Mouse (Mus musculus): ENCODE measurements around the gene Spesp1.

Spesp1 gene

GRCm38 (mm10) chr9:62258005-62258404 lies 24.0 kb downstream of the Spesp1 start:
- CTCF ChIA-PET: no interaction called here

GRCm38 (mm10) chr9:62255896-62256576 lies 26.0 kb downstream of the Spesp1 start:
- ChIA-PET POLR2A (interaction anchor here in 1 of 4 experiments (0.7 kb wide), 1 partner anchor 29 kb away, joined by 3 read pairs; no protein-coding TSS in a partner anchor), CTCF (interaction anchor here in 3 of 4 experiments (0.5 to 3.5 kb wide), 3 partner anchors 216 to 459 kb away, joined by 3 to 8 read pairs (median 4); no protein-coding TSS in a partner anchor)

More at GRCm38 (mm10) chr9:62258005-62258404, 24.0 kb downstream of the Spesp1 start:
- POLR2A ChIA-PET: interaction anchor here in 2 of 4 experiments (0.6 kb wide), 2 partner anchors 9 to 1879 kb away, joined by 3 to 4 read pairs; no protein-coding TSS in a partner anchor

GRCm38 (mm10) chr9:62253736-62254443 lies 28.1 kb downstream of the Spesp1 start:
- CTCF ChIA-PET: interaction anchor here (0.5 to 3.5 kb wide), 34 partner anchors 8 to 1645 kb away, joined by 3 to 11 read pairs (median 3); partner anchors contain the start of genes Glce (in 1 of the 4) and Spesp1 (in 1 of the 4)

GRCm38 (mm10) chr9:62250296-62250695 lies 31.7 kb downstream of the Spesp1 start:
- ChIA-PET POLR2A (interaction anchor here in 1 of 4 experiments (0.6 to 1.7 kb wide), 2 partner anchors 210 to 251 kb away, joined by 3 read pairs; no protein-coding TSS in a partner anchor), CTCF (interaction anchor here in 3 of 4 experiments (0.6 to 1.5 kb wide), 5 partner anchors 119 to 300 kb away, joined by 3 to 5 read pairs (median 3); no protein-coding TSS in a partner anchor)

More at GRCm38 (mm10) chr9:62253736-62254443, 28.1 kb downstream of the Spesp1 start:
- POLR2A ChIA-PET: interaction anchor here in 3 of 4 experiments (0.5 to 1.4 kb wide), 6 partner anchors 70 to 340 kb away, joined by 3 to 5 read pairs (median 4); partner anchors contain the start of gene Rplp1 (in 1 of the 3)

- POLR2A ChIA-PET: interaction anchor here in 2 of 4 experiments (0.8 to 2.9 kb wide), 8 partner anchors 123 to 335 kb away, joined by 3 to 16 read pairs (median 4); partner anchors contain the start of genes Glce (in 1 of the 2) and Rplp1 (in 1 of the 2)
- CTCF ChIA-PET: interaction anchor here (0.6 to 4.7 kb wide), 16 partner anchors 13 to 343 kb away, joined by 3 to 36 read pairs (median 5); partner anchors contain the start of gene Kif23 (in 1 of the 4)
These were observed 35.5 kb downstream of the Spesp1 start for GRCm38 (mm10) chr9:62246380-62246942.

- POLR2A ChIA-PET: interaction anchor here in 2 of 4 experiments (0.8 to 2.9 kb wide), 8 partner anchors 123 to 334 kb away, joined by 3 to 16 read pairs (median 4); partner anchors contain the start of genes Glce (in 1 of the 2) and Rplp1 (in 1 of the 2)
- CTCF ChIA-PET: interaction anchor here (0.6 to 4.7 kb wide), 16 partner anchors 8 to 342 kb away, joined by 3 to 36 read pairs (median 6); partner anchors contain the start of gene Kif23 (in 1 of the 4)
These were observed 36.2 kb downstream of the Spesp1 start for GRCm38 (mm10) chr9:62245612-62246379.

- ChIA-PET POLR2A (interaction anchor here in 2 of 4 experiments (0.6 to 2.9 kb wide), 4 partner anchors 122 to 334 kb away, joined by 3 to 16 read pairs (median 4); partner anchors contain the start of gene Glce (in 2 of the 2)), CTCF (interaction anchor here in 3 of 4 experiments (0.5 to 4.7 kb wide), 19 partner anchors 9 to 320 kb away, joined by 3 to 36 read pairs (median 6); partner anchors contain the start of gene Kif23 (in 1 of the 3))
These were observed 37.4 kb downstream of the Spesp1 start for GRCm38 (mm10) chr9:62244612-62245010.

- POLR2A ChIA-PET: interaction anchor here (0.6 to 2.9 kb wide), 6 partner anchors 121 to 334 kb away, joined by 4 to 16 read pairs (median 4); partner anchors contain the start of gene Glce (in 3 of the 4)
- CTCF ChIA-PET: interaction anchor here in 3 of 4 experiments (0.5 to 4.7 kb wide), 24 partner anchors 9 to 306 kb away, joined by 3 to 36 read pairs (median 4); partner anchors contain the start of gene Kif23 (in 2 of the 3)
These were observed 37.9 kb downstream of the Spesp1 start for GRCm38 (mm10) chr9:62243991-62244611.

GRCm38 (mm10) chr9:62240036-62240435 lies 42.0 kb downstream of the Spesp1 start:
- ChIA-PET POLR2A (no interaction called here), CTCF (no interaction called here)

GRCm38 (mm10) chr9:62237381-62237980 lies 44.5 kb downstream of the Spesp1 start:
- POLR2A ChIA-PET: interaction anchor here in 2 of 4 experiments (1.2 to 1.4 kb wide), 2 partner anchors 115 kb away, joined by 3 to 4 read pairs; partner anchors contain the start of gene Glce (in 2 of the 2)
- CTCF ChIA-PET: interaction anchor here in 3 of 4 experiments (0.8 to 1.8 kb wide), 2 partner anchors 187 to 197 kb away, joined by 3 to 6 read pairs (median 4); no protein-coding TSS in a partner anchor

- POLR2A ChIA-PET: no interaction called here
- CTCF ChIA-PET: no interaction called here
These were observed 46.5 kb downstream of the Spesp1 start for GRCm38 (mm10) chr9:62235501-62235900.

GRCm38 (mm10) chr9:62232649-62233048 lies 49.4 kb downstream of the Spesp1 start:
- ChIA-PET CTCF (interaction anchor here (0.6 to 1.3 kb wide), 5 partner anchors 182 to 1525 kb away, joined by 3 read pairs; partner anchors contain the start of gene Smad3 (in 1 of the 4)), POLR2A (interaction anchor here in 3 of 4 experiments (0.5 to 2.5 kb wide), 8 partner anchors 29 to 1076 kb away, joined by 3 to 10 read pairs (median 4); partner anchors contain the start of genes Glce (in 2 of the 3) and Rplp1 (in 1 of the 3))

GRCm38 (mm10) chr9:62231046-62231445 lies 51.0 kb downstream of the Spesp1 start:
- CTCF ChIA-PET: interaction anchor here in 3 of 4 experiments (0.6 to 1.2 kb wide), 3 partner anchors 176 to 1419 kb away, joined by 3 to 4 read pairs (median 3); no protein-coding TSS in a partner anchor
- POLR2A ChIA-PET: interaction anchor here in 3 of 4 experiments (0.6 to 2.5 kb wide), 4 partner anchors 108 to 1157 kb away, joined by 3 to 10 read pairs (median 5); partner anchors contain the start of genes Glce (in 2 of the 3) and Kif23 (in 1 of the 3)

GRCm38 (mm10) chr9:62229985-62230384 lies 52.0 kb downstream of the Spesp1 start:
- POLR2A ChIA-PET: interaction anchor here in 3 of 4 experiments (0.5 to 1.5 kb wide), 6 partner anchors 13 to 1127 kb away, joined by 3 to 4 read pairs (median 4); partner anchors contain the start of gene Kif23 (in 1 of the 3)
- CTCF ChIA-PET: interaction anchor here in 3 of 4 experiments (0.6 kb wide), 4 partner anchors 32 to 653 kb away, joined by 4 to 17 read pairs (median 4); no protein-coding TSS in a partner anchor

GRCm38 (mm10) chr9:62222481-62222880 lies 59.5 kb downstream of the Spesp1 start:
- CTCF ChIA-PET: no interaction called here
- POLR2A ChIA-PET: interaction anchor here in 2 of 4 experiments (0.6 to 2.7 kb wide), 4 partner anchors 19 to 182 kb away, joined by 3 to 12 read pairs (median 4); partner anchors contain the start of gene Glce (in 1 of the 2)
